Mouse (Mus musculus) 3134 (cell line): Measurements from ENCODE around the gene Slc7a11.

Experiments
- DNase-seq: peaks from one replicate; pipeline ENCODE4 v3.0.0-alpha.2; 2011; ENCODE audit warnings: low spot score; ENCODE audit not compliant: insufficient read length; ENCODE audit errors: extremely low read depth

Gene Slc7a11

DNA sequence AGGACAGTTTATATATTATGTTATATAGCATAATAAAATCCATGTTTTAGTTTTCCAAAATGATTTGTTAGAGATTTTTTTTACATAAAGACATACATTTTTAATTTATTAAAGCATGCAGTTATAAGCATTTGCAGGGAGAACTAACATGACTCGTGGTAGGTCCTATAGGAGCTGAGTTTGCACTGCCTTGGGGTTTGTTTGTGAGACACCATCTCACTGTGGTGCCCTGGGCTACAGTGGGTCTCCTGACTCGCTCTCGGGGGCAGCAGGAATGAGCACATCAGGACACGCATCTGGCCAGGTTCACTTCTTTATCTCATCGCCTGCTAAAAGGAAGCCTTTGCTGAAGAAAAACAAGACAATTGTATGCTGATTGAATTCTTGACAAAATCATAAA, 257.0 kb downstream of the Slc7a11 start:
- no peak for DNase-seq

DNA sequence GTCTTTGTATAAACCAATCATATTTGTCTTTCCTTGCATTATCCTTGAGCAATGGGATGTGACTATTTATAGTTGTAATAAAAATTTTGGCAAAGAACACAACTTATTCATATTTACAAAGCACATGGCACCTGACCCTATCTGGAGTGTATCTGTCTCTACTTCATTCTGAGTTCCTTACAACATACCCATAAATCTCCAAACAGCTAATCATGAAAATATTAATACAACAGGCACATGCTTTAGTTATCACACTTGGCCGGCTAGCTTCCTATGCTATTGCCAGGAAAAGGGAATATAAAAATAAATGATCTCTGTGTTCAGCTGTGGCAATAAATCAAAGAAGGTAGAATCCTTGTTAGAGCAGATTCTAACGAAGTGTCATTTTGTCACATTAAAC, 257.5 kb downstream of the Slc7a11 start:
- no peak for DNase-seq

DNA sequence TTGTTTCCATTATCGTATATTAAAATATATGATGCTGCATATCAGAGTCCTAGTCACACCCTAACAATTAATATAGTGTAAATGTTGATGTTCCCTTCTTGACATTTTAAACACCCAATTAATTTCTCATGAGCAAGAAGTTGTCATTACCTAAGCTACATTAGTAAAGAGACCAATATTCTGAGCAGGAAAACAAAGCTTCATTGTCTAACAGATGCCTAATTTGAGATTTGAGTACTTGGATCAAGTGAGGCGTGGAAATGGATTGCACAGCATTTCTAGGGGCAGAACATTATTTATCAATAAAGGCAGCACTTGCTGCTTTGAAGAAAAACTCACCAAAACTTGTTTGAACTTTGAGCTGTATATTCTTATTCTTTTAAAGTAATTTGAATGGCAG, 282.7 kb downstream of the Slc7a11 start:
- DNase-seq = no peak

DNA sequence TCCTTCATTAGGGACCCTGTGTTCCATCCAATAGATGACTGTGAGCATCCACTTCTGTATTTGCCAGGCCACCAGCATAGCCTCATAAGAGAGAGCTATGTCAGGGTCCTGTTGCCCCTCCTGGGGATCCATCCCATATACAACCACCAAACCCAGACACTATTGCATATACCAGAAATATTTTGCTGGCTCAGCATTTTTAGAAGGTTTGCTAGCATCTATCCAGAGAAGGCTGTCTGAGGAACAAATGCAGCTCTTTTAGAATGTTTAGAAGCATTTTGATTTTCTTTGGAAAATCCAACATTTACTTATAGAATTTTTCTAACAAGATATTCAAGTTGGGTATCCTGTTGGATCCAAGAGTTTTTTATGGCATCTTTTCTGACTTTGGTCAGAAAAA, 299.3 kb downstream of the Slc7a11 start:
- no peak for DNase-seq

DNA sequence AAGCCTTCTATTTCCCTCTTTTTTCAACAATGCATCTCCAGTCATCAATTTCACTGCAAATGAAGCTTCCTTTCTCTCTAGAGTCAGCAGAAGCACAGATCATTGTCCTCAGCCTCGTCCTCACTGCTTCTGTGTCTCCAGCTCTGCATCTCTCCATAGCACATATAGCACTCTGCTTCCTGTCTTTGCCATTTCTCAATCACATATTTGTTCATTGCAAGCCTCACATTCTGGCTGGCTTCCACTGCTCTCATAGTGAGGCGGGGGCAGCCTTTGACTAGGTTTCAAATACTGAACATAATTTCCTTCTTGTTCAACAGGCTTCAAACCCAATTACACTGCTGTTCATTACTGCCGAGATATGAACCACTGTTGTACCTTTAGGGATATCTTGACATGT, 305.1 kb downstream of the Slc7a11 start:
- DNase-seq = no peak

DNA sequence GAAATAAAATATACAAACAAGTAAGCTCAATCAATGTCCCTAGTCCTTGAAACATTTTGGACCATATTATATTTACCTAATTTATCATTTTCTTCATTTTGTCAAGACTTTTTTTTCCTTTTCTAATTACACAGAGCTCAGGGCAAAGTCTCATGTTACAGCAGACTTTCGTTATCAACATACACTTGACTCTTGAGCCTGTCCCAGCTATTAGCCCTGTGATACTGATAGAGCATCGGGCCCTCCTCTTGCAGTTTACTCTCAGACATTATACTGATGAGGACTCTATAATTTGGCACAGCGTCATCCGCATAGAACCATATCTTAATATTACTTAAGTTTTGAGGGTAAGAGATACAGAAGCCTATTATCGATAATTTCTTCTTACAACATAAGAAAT, 311.2 kb downstream of the Slc7a11 start:
- DNase-seq = no peak

DNA sequence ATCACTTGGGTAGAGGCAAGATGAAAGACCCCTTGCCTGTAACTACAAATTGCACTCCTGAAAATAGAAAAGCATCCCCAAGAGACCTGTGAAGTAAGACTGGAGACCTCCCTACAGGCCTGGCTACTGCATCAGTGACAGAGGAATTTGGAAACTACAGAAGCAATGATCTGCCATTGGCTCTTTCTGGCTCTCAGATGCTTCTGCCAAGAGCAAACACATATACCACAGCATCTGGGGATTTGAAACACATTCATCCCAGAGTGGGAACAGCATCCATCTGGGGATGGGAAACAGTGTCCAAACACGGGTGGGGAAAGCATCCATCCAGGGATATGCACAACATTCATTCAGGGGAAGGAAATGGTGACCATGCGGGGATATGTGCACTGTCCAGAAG, 313.1 kb downstream of the Slc7a11 start:
- no peak for DNase-seq

DNA sequence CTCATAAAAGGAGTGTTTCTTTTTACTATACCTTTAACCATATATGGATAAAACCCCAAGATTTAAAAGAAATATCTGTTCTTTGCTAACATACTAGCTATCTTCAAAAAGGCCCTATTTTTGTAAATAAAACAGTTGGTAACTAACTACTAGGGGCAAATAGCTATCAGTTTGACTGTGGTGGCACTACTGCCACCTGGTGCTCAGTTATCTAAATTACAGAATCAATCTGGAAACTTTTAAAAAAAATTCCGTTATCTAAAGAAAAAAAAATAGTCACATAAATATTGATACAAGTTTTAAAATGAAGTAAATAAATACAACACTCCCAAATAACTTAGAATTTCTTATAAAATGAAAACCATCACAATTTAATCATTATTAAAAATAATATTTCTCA, 322.4 kb downstream of the Slc7a11 start:
- DNase-seq = no peak

DNA sequence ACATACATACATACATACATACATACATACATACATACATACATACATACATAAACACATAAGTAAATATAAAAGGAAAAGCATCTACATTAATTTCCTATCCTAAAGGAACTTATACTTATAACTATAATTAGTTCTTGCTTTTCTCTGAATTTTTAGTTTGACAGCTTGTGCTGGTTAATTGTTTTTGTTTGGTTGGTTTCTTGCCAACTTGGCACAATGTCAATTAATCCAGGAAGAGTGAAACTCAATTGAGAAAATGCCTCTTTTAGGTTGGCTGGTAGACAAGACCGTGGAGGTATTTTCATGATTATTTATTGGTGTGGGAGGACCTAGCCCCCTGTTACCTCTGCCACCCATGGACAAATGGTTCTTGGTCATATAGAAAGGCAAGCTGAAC, 327.1 kb downstream of the Slc7a11 start:
- DNase-seq = no peak

DNA sequence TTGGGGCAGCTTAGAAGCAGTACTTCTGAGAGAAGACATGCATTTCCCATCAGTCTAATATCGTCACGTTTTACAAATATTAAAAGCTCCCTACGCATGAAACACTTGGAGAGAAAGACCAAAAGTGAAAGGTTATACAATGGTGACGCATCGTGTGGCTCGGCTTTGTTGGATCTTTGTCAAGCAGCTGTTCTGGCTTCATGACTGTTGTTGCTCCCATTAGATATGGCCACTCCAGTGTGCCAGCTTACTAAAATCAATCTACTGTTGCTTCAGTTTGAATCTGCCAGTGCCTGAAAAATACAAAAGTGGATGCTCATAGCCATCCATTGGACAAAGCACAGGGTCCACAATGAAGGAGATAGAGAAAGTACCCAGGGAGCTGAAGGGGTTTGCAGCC, 337.9 kb downstream of the Slc7a11 start:
- peak; percentile 10 for DNase-seq

DNA sequence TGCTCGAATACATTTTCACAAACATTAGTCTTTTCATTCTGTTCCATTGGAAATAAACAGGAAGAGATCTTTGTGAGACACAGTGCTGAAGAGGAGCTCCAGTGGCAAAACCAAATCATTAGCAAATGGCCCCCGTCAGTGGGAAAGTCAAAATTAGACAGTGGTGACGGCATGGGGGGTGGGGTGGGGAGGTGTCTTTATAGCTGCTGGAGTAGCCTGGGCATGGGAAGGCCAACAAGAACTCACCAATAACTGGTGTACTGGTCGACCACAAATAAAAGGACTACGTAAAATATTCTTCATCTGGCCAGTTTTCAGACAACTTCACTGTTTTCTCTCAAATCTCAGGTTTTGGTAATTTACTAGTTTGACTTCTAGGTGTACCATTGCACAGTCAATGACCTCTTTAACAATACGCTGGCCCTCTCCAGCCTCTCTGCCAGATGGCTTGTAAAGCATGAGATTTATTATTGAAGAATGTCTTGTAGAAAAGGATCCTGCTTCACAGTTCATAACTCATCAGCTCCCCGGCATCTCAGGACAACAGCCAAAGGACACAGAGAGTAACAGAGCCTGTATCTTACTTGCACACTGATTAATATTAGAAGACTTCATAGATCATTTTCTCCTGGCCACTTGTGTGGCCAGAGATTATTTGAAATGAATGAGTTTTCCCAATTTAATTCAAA, 348.9 kb downstream of the Slc7a11 start:
- no peak for DNase-seq

DNA sequence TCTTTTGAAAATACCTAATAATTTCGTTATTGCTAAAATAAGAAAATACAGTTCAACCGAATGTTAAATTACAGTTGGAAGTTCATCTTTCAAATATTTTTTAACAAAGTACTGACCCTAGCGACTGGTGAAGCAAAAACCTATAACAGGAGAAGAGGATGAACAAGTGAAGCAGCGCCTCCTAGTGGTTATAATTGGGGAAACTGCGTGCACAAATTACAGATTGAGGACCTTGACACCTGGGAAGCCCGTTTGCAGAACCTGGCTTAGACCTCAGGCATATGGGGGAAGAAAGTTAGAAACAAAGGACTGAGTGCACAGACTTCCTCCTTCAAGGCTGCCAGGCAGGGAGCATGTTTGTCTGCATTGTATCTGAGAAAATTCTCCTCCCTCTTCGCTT, 366.4 kb downstream of the Slc7a11 start:
- DNase-seq = peak; percentile 23

DNA sequence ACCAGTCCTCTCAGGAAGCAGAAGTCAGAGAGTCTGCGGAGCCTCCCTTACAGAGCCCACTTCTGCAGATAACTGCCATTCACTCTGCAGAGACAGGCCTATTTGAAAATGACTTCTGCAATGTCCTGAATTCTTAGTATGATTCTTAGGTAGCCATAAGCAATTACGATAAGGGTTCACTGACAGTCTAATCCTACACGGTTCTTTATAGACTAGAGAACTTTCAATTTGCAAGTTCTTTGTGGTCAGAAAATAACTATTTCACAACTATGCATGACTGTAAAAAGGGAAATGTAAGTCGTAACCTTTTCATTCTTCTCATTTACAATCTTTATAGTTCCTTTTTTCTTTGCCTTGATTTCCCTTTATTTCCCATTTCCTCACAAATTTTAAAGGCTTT, 380.0 kb downstream of the Slc7a11 start:
- DNase-seq = no peak

DNA sequence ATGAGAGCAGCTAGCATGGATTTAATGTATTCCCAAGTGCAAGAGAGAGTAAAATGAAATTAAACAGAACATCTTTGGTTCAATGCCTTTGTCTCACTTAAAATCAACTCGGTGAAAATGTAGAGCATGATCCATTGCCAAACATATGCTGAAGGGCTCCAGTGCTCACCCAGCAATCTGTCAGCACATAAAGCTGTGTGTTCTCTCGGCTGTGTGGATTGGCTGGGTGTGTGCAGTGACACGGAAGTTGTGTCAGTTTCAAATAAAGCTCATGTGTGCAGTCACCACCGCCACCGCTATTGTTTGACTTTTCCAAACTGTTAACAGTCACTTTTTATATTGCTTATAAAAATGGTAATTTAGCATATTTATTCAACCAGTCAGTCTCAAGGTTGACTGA, 398.7 kb downstream of the Slc7a11 start:
- no peak for DNase-seq

DNA sequence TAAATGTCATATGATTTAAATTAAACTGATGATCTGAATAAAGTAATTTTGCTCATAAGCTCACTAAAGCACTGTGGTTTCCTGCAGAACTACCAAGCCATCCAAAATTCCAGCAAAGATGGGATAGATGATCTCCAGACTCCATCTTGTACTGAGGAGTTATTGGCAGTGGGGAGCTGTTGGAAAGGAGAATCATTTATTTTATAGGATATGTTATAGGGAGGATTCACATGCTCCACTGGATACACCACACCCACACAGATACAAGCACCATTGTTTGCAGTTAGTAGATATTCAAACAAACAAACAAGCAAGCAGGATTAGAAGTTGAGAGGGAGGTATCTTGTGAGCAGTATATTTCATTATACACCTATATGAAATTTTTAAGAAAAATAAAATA, 399.3 kb downstream of the Slc7a11 start:
- DNase-seq = no peak

DNA sequence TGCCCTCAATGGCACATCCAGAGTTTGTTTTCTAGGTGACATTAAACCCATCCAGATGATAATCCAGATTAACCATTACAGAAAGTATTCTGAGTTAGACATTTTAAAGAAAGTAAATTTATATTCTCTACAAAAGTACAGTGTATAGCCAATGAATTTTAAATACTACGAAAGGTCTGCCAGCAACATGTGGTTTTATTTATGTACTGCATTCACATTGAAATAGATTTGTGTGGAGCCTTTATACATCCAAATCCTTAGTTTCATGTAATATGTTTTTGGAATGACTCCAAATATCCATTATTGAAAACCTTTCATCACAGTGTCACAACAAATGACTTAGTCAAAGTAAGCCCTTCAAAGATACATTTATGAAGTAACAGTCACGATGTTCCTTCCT, 402.3 kb downstream of the Slc7a11 start:
- no peak for DNase-seq

DNA sequence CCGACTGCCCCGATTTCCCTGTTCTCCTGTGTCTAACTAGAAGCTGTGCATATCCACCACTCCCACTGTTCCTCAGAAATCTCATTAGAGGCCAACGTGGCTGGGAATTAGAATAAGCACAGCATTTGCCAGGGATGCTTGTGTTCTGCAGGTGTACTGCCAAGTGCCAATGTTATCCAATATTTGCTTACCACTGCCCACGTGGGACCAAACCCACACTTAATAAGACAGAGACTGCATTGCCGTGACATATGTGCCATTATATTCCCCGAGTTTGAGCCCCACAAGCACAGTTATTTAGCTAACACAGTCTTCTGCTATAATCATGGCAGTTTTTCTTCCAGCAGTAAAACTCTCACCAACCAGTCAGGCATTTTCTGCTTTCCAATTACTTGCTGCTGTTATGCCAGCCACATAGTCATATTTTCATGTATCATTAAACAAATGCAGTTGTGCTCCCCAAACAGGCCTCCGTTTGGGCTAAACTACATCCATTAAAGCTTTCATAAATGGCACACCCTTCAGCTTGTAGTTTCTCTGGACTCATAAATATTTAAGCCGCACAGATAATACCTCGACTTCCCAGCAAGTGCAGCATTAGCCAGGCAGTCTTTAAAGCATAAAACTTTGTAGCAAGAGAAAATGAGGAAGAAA, 407.4 kb downstream of the Slc7a11 start:
- no peak for DNase-seq

DNA sequence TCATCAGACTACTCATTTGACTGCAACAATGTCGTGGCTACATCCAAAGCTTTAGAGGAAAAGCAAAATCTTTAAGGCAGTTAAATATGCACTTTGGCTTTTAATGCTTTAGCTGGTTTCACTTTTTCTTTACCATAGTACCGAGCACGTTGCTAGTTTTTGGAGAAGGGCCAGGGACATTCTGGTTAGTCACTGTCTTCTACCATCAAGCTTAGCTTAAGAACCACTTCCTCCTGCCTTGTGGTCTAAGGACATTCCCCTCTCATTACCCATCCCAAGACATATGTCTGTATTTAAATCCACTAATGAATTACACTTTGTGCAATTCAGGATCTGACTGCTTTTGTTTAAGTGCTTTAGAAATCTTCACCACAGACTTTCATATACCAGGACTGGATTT, 410.1 kb downstream of the Slc7a11 start:
- DNase-seq = peak; percentile 19

DNA sequence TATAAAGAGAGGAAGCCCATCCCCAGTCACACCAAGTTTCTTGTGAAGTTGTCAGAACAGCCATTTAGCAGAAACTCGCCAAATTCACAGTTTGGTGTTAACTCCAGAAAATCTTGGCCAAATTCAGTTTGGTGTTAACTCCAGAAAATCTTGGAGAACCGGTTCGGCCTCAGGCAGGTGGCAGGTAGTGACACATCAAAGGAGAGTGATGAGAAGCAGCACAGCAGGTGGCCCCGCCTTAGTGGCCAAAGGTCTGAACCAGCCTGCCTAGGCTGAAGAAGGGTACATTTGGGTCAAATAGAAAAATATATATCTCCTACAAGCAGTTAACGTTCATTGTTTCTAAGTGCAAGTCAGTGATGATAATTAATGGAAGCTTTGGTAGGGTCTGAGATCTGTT, 417.4 kb downstream of the Slc7a11 start:
- no peak for DNase-seq

DNA sequence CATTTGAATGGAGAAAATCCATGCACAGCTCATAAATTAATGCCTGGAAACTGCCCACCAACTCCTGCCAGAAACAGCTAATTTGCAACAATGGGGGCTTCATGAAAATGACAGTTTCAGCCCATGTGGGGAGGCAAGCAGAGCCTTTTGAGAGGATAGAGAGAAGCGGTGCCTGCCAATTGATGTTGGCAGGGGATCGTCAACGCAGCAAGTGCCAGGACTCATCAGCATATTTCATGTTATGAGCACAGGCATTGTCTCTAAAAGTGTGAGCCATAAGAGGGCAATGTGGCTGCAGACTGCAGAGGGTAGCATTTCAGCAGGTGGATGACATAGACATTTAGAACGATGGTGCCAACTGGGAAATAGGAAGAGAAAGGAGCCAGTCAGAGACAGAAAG, 429.0 kb downstream of the Slc7a11 start:
- DNase-seq = no peak

DNA sequence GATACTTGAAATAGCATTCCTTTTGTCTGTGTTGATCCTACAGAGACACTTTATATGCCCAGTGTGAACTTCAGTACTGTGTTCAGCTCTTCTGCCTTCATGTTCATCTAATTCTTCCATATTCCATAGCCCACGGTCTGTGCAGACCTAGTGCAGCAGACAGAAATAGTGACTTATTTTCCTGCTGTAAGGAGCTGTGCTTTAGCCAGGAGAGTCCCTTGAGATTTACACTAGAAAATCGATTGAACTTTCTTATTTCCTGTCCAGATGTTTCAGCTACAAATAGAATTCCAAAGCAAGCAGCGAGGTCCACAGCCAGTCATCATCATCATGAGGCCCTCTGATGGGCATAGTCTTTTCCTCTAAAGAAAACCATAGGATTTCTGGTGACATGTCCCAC, 431.4 kb downstream of the Slc7a11 start:
- peak; percentile 19 for DNase-seq

DNA sequence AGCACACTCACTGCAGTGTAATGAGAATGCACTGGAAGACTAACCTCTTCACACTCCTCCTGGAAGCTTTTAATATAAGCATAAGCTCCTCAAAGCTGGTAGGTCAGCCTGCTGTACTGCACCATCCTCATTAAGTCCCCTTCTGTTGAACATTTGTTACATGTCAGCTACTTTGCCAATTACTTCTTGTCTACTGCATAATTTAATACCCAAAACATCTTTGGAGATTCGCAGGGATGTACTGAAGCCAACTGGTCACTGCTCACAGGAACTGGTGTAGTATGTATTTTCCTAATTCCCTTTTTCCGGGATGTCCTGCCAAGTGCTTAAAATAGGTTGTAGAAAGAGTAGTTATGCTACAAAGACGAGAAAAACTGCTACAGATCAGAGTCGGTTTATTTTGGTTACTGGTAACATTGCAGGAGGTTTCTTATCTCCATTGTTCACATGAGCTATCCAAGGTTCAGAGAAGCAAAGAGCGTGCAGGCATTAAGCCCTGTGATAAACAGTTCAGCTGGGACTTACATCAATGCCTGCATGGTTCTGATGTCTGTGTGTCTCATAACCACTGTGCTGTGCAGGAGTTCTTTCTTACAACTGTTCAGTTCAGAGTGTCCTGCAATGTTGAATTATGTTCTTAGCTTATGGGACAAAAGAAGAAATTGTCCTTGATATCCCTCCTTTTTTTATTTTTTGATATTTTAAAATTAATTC, 439.3 kb downstream of the Slc7a11 start:
- no peak for DNase-seq
